Mouse (Mus musculus) liver (tissue): ENCODE measurements around the gene Mpeg1.
A peak's percentile ranks its signal among the peaks of the same experiment; 100 is the strongest.

Source experiments
- DNase-seq: peaks from one replicate; pipeline ENCODE4 v3.0.0-alpha.2; 2020; ENCODE audit warnings: mixed read lengths

Gene Mpeg1

GRCm38 (mm10) chr19:12494187-12494458 is 33.5 kb downstream of the Mpeg1 start:
- no peak for DNase-seq

- no peak for DNase-seq
Observed at GRCm38 (mm10) chr19:12494972-12495535, 34.5 kb downstream of the Mpeg1 start.

- no peak for DNase-seq
Observed at GRCm38 (mm10) chr19:12496241-12496640, 35.7 kb downstream of the Mpeg1 start.

GRCm38 (mm10) chr19:12497909-12498308 is 37.3 kb downstream of the Mpeg1 start:
- no peak for DNase-seq

GRCm38 (mm10) chr19:12498321-12498720 is 37.7 kb downstream of the Mpeg1 start:
- no peak for DNase-seq

GRCm38 (mm10) chr19:12498941-12499340 is 38.4 kb downstream of the Mpeg1 start:
- no peak for DNase-seq

GRCm38 (mm10) chr19:12499485-12499884 is 38.9 kb downstream of the Mpeg1 start:
- no peak for DNase-seq

GRCm38 (mm10) chr19:12500124-12500523 is 39.5 kb downstream of the Mpeg1 start:
- no peak for DNase-seq

- DNase-seq, result peak; percentile 12
Observed at GRCm38 (mm10) chr19:12500881-12501311, 40.3 kb downstream of the Mpeg1 start.

- peak; percentile 86 for DNase-seq
Observed at GRCm38 (mm10) chr19:12501370-12502347, 41.1 kb downstream of the Mpeg1 start, which contains the start of gene Dtx4. Dtx4 (minus strand) TSS chr19:12501454.

- no peak for DNase-seq
Observed at GRCm38 (mm10) chr19:12502756-12503155, 42.2 kb downstream of the Mpeg1 start.

- no peak for DNase-seq
Observed at GRCm38 (mm10) chr19:12514621-12515020, 54.0 kb downstream of the Mpeg1 start.
